Mouse (Mus musculus): ENCODE measurements around the gene Slc9b1. TPM values are rescaled to one million over a fixed set of nuclear protein-coding genes. Genes with fewer than 3 reads are reported as not detected.

The Slc9b1 gene
- polyA plus RNA-seq, 1 experiment from 2014 or later, result 0.12 TPM

- H3K9me3 ChIP-seq, result no peaks in the 10 kb centered on the region
- H3K4me2 ChIP-seq, result no peak overlapping the region
- no peak overlapping the region for H3K9ac ChIP-seq
- no peak overlapping the region for H3K4me3 ChIP-seq
- no peak overlapping the region for H3K27ac ChIP-seq
- H3K27me3 ChIP-seq, result no peaks in the 10 kb centered on the region
- no peaks in the 10 kb centered on the region for H3K36me3 ChIP-seq
- no peaks in the 10 kb centered on the region; the same call in 1 of the 2 replicates for H3K4me1 ChIP-seq (replicated peaks)
- ATAC-seq (ENCODE audit: low FRiP score), result no peak
- 76% methylated on average over 6 of the region's 6 CpGs for WGBS
These were observed 20.7 kb upstream of the Slc9b1 start for GRCm38 (mm10) chr3:135327176-135327575.

GRCm38 (mm10) chr3:135327601-135328000 is 20.2 kb upstream of the Slc9b1 start:
- H3K9ac ChIP-seq, result no peak overlapping the region

GRCm38 (mm10) chr3:135328560-135328959 is 19.3 kb upstream of the Slc9b1 start:
- H3K36me3 ChIP-seq, result no peaks in the 10 kb centered on the region
- no peak overlapping the region for H3K27ac ChIP-seq
- no peaks in the 10 kb centered on the region; the same call in 1 of the 2 replicates for H3K4me1 ChIP-seq (replicated peaks)
- H3K9ac ChIP-seq, result no peak overlapping the region
- no peak overlapping the region for H3K4me2 ChIP-seq
- no peak for ATAC-seq (ENCODE audit: low FRiP score)
- no peaks in the 10 kb centered on the region for H3K27me3 ChIP-seq
- no peaks in the 10 kb centered on the region for H3K9me3 ChIP-seq
- 44% methylated on average over 3 of the region's 3 CpGs for WGBS
- no peak overlapping the region for H3K4me3 ChIP-seq

More at GRCm38 (mm10) chr3:135327601-135328000, 20.2 kb upstream of the Slc9b1 start:
- no peak for ATAC-seq (ENCODE audit: low FRiP score)
- no peak overlapping the region for H3K27ac ChIP-seq
- H3K9me3 ChIP-seq, result no peaks in the 10 kb centered on the region
- no peaks in the 10 kb centered on the region for H3K27me3 ChIP-seq
- H3K4me3 ChIP-seq, result no peak overlapping the region
- no peaks in the 10 kb centered on the region for H3K36me3 ChIP-seq
- H3K4me2 ChIP-seq, result no peak overlapping the region
- 58% methylated on average over 2 of the region's 2 CpGs for WGBS
- H3K4me1 ChIP-seq (replicated peaks), result no peaks in the 10 kb centered on the region; the same call in 1 of the 2 replicates

GRCm38 (mm10) chr3:135332691-135333090 is 15.1 kb upstream of the Slc9b1 start:
- Histone ChIP-seq H3K4me2 (no peak overlapping the region), H3K36me3 (no peaks in the 10 kb centered on the region), H3K27ac (no peak overlapping the region), H3K27me3 (no peaks in the 10 kb centered on the region), H3K4me1 (replicated peaks) (no peaks in the 10 kb centered on the region), H3K9me3 (no peaks in the 10 kb centered on the region), H3K9ac (no peak overlapping the region), H3K4me3 (no peak overlapping the region)
- ATAC-seq (ENCODE audit: low FRiP score), result no peak

- no peaks in the 10 kb centered on the region for H3K27me3 ChIP-seq
- H3K4me1 ChIP-seq (replicated peaks), result no peaks in the 10 kb centered on the region
- no peaks in the 10 kb centered on the region for H3K36me3 ChIP-seq
- H3K9ac ChIP-seq, result no peak overlapping the region
- no peak for ATAC-seq (ENCODE audit: low FRiP score)
- H3K4me2 ChIP-seq, result no peak overlapping the region
- 30% methylated on average over 4 of the region's 4 CpGs for WGBS
- no peak overlapping the region for H3K4me3 ChIP-seq
- H3K9me3 ChIP-seq, result no peaks in the 10 kb centered on the region
- H3K27ac ChIP-seq, result no peak overlapping the region
These were observed 14.1 kb upstream of the Slc9b1 start for GRCm38 (mm10) chr3:135333763-135334162.

- Histone ChIP-seq H3K4me1 (replicated peaks) (no peaks in the 10 kb centered on the region), H3K27ac (no peak overlapping the region), H3K36me3 (no peaks in the 10 kb centered on the region), H3K27me3 (no peaks in the 10 kb centered on the region), H3K4me2 (no peak overlapping the region), H3K9ac (no peak overlapping the region), H3K9me3 (no peaks in the 10 kb centered on the region), H3K4me3 (no peak overlapping the region)
- no peak for ATAC-seq (ENCODE audit: low FRiP score)
These were observed 1.2 kb downstream of the Slc9b1 start for GRCm38 (mm10) chr3:135349022-135349421.

- Histone ChIP-seq H3K9me3 (no peaks in the 10 kb centered on the region), H3K36me3 (no peaks in the 10 kb centered on the region), H3K4me3 (no peak overlapping the region), H3K27me3 (no peaks in the 10 kb centered on the region), H3K4me1 (replicated peaks) (no peaks in the 10 kb centered on the region), H3K9ac (no peak overlapping the region), H3K27ac (no peak overlapping the region), H3K4me2 (no peak overlapping the region)
- WGBS, result 96% methylated on average over 3 of the region's 3 CpGs
- ATAC-seq (ENCODE audit: low FRiP score), result no peak
These were observed 4.0 kb downstream of the Slc9b1 start for GRCm38 (mm10) chr3:135351857-135352256.

- H3K4me2 ChIP-seq, result no peak overlapping the region
- 84% methylated on average over 4 of the region's 4 CpGs for WGBS
- no peak overlapping the region for H3K27ac ChIP-seq
- H3K4me3 ChIP-seq, result no peak overlapping the region
- no peaks in the 10 kb centered on the region for H3K27me3 ChIP-seq
- no peaks in the 10 kb centered on the region for H3K36me3 ChIP-seq
- ATAC-seq (ENCODE audit: low FRiP score), result no peak
- no peaks in the 10 kb centered on the region for H3K4me1 ChIP-seq (replicated peaks)
- no peaks in the 10 kb centered on the region for H3K9me3 ChIP-seq
- no peak overlapping the region for H3K9ac ChIP-seq
These were observed 9.6 kb downstream of the Slc9b1 start for GRCm38 (mm10) chr3:135357394-135357793.

- H3K27ac ChIP-seq, result no peak overlapping the region
- no peaks in the 10 kb centered on the region for H3K4me1 ChIP-seq (replicated peaks)
- H3K9ac ChIP-seq, result no peak overlapping the region
- H3K4me2 ChIP-seq, result no peak overlapping the region
- 81% methylated on average over 3 of the region's 3 CpGs for WGBS
- H3K4me3 ChIP-seq, result no peak overlapping the region
- H3K36me3 ChIP-seq, result no peaks in the 10 kb centered on the region
- no peak for ATAC-seq (ENCODE audit: low FRiP score)
- H3K27me3 ChIP-seq, result no peaks in the 10 kb centered on the region
- no peaks in the 10 kb centered on the region for H3K9me3 ChIP-seq
These were observed 28.0 kb downstream of the Slc9b1 start for GRCm38 (mm10) chr3:135375836-135376235.

GRCm38 (mm10) chr3:135377445-135377844 is 29.6 kb downstream of the Slc9b1 start:
- H3K9ac ChIP-seq, result no peak overlapping the region
- no peak for ATAC-seq (ENCODE audit: low FRiP score)
- H3K4me3 ChIP-seq, result no peak overlapping the region
- H3K27me3 ChIP-seq, result no peaks in the 10 kb centered on the region
- 82% methylated on average over 10 of the region's 10 CpGs for whole genome bisulfite sequencing
- H3K27ac ChIP-seq, result no peak overlapping the region
- H3K36me3 ChIP-seq, result no peaks in the 10 kb centered on the region
- H3K4me2 ChIP-seq, result no peak overlapping the region
- H3K4me1 ChIP-seq (replicated peaks), result no peaks in the 10 kb centered on the region
- H3K9me3 ChIP-seq, result no peaks in the 10 kb centered on the region

GRCm38 (mm10) chr3:135379868-135380267 is 32.0 kb downstream of the Slc9b1 start:
- no peak overlapping the region for H3K4me2 ChIP-seq
- H3K4me3 ChIP-seq, result no peak overlapping the region
- H3K9me3 ChIP-seq, result no peaks in the 10 kb centered on the region
- 95% methylated on average over 4 of the region's 4 CpGs for WGBS
- H3K36me3 ChIP-seq, result no peaks in the 10 kb centered on the region
- H3K27me3 ChIP-seq, result no peaks in the 10 kb centered on the region
- no peak for ATAC-seq (ENCODE audit: low FRiP score)
- H3K4me1 ChIP-seq (replicated peaks), result no peaks in the 10 kb centered on the region
- H3K27ac ChIP-seq, result no peak overlapping the region
- no peak overlapping the region for H3K9ac ChIP-seq

GRCm38 (mm10) chr3:135393186-135393585 is 45.4 kb downstream of the Slc9b1 start:
- no peak overlapping the region for H3K4me2 ChIP-seq
- no peaks in the 10 kb centered on the region for H3K36me3 ChIP-seq
- no peak overlapping the region for H3K4me3 ChIP-seq
- no peaks in the 10 kb centered on the region for H3K4me1 ChIP-seq (replicated peaks)
- H3K27ac ChIP-seq, result no peak overlapping the region
- H3K27me3 ChIP-seq, result no peaks in the 10 kb centered on the region
- H3K9me3 ChIP-seq, result no peaks in the 10 kb centered on the region
- ATAC-seq (ENCODE audit: low FRiP score), result no peak
- WGBS, result 90% methylated on average over 6 of the region's 6 CpGs
- no peak overlapping the region for H3K9ac ChIP-seq

GRCm38 (mm10) chr3:135395085-135395484 is 47.3 kb downstream of the Slc9b1 start:
- Histone ChIP-seq H3K4me1 (replicated peaks) (0 out of 2 replicates have a peak, but pooled peaks cover 3% of the 10 kb centered on the region), H3K9ac (no peak overlapping the region), H3K4me2 (no peak overlapping the region), H3K27me3 (no peaks in the 10 kb centered on the region), H3K9me3 (no peaks in the 10 kb centered on the region), H3K36me3 (no peaks in the 10 kb centered on the region), H3K4me3 (no peak overlapping the region), H3K27ac (no peak overlapping the region)
- ATAC-seq (ENCODE audit: low FRiP score), result no peak
- WGBS, result 84% methylated on average over 5 of the region's 5 CpGs

Data from hindbrain, embryonic 13.5 days (tissue).